Mouse (Mus musculus) hindbrain, embryonic 10.5 days (tissue): Measurements from ENCODE around the gene Ush2a. TPM values are rescaled to one million over a fixed set of nuclear protein-coding genes. Genes with fewer than 3 reads are reported as not detected.

ENCODE experiments used
- DNase-seq: peaks from one replicate; pipeline ENCODE4 v3.0.0-alpha.2; 2017; ENCODE audit warnings: low spot score
- H3K27ac ChIP-seq: fragments of 300-500 bp; sonication (generic); 2 replicates; pipeline ENCODE4 v1.5.1; 2016; ENCODE audit warnings: mild to moderate bottlenecking, moderate library complexity
- H3K27me3 ChIP-seq: fragments of 300-500 bp; sonication (generic); 2 replicates; pipeline ENCODE4 v1.6.1; 2016; ENCODE audit warnings: mild to moderate bottlenecking; ENCODE audit not compliant: poor library complexity, insufficient read depth, severe bottlenecking
- H3K36me3 ChIP-seq: fragments of 300-500 bp; sonication (generic); 2 replicates; pipeline ENCODE4 v1.6.1; 2016; ENCODE audit warnings: mild to moderate bottlenecking, moderate library complexity
- H3K4me1 ChIP-seq: fragments of 300-500 bp; sonication (generic); replicated peaks from 2 replicates; pipeline ENCODE4 v1.6.1; 2016; ENCODE audit warnings: mild to moderate bottlenecking
- H3K4me3 ChIP-seq: fragments of 300-500 bp; sonication (generic); 2 replicates; pipeline ENCODE4 v1.5.1; 2016; ENCODE audit warnings: mild to moderate bottlenecking, moderate library complexity
- H3K9me3 ChIP-seq: fragments of 300-500 bp; sonication (generic); 2 replicates; pipeline ENCODE4 v1.6.1; 2016; ENCODE audit warnings: mild to moderate bottlenecking, moderate library complexity
- WGBS: fragments of 180-500 bp; shearing (Covaris S2); methylation state at CpG from one replicate; pipeline ENCODE4 v1.1.7; 2016; 5-methylcytosine and 5-hydroxymethylcytosine counted together
- polyA plus RNA-seq: library from polyadenylated mRNA; unstranded; fragments of >200 nt; fragmentation: Nextera tagmentation; extraction: Ambion mirVana; gene quantifications from 2 replicates; pipeline ENCODE4 v1.2.1, GENCODE M21; 2016

Ush2a gene
- polyA plus RNA-seq, 1 experiment from 2014 or later: 0.17 TPM

DNA sequence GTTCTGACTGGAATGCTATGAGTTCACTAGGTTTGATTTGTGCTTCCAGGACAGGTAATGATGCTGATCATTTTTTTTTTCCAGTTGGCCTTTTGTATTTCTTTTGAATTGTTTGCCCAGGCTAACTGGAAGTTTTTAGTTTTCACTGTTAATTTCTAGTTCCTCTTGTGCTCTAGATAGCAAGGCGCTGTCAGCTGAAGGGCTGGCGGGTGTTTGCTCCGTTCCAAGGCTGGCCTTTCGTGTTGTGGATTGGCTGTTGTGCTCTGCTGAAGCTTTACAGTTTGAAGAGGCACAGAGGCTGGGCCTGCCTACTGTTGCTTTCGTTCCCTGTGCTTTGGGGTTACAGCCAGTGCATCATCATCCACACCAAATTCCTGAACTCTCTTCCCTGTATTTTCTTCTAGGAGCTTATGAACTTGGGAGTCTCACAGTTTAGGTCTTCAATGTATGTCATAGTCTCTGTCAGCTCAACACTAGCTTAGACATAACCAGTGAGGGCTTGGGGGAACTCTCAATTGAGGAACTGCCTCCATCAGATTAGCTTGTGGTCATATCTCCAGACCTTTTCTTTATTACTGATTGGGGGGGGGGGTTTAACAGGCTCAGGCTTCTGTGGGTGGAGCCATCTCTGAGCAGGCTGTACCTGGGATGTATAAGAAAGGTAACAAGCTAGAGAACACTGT, 575.9 kb downstream of the Ush2a start:
- WGBS: 94% methylated on average over 5 of the region's 5 CpGs
- no peak for DNase-seq
- no peaks in the 10 kb centered on the region for H3K36me3 ChIP-seq
- no peaks in the 10 kb centered on the region for H3K9me3 ChIP-seq
- H3K27me3 ChIP-seq: peaks cover 3% of the 10 kb centered on the region; the same call in 1 of the 2 replicates
- H3K4me1 ChIP-seq: peaks cover 20% of the 10 kb centered on the region
- H3K4me3 ChIP-seq: no peak overlapping the region
- no peak overlapping the region for H3K27ac ChIP-seq

DNA sequence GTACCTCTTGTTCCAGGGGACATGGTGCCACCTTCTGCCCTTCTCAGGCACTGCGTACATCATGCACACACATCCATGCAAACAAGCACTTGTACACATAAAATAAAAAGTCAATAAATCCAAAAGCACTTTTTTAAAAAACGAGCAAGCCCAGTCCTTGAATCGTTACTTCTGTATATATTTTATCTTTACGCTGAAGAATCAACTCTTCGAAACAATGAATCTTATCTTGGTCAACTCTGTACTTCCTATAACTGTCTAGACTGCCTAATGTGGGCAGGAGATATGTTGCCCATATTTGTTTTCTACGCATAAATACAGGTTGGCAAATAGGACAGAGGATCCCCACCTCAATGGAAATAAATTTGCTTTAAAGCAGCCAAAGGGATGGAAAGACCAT, 585.4 kb downstream of the Ush2a start:
- Histone ChIP-seq H3K27ac (no peak overlapping the region), H3K9me3 (no peaks in the 10 kb centered on the region), H3K27me3 (no peaks in the 10 kb centered on the region), H3K36me3 (no peaks in the 10 kb centered on the region), H3K4me3 (no peak overlapping the region), H3K4me1 (no peaks in the 10 kb centered on the region)
- DNase-seq: no peak
- WGBS: 93% methylated on average over 6 of the region's 6 CpGs

DNA sequence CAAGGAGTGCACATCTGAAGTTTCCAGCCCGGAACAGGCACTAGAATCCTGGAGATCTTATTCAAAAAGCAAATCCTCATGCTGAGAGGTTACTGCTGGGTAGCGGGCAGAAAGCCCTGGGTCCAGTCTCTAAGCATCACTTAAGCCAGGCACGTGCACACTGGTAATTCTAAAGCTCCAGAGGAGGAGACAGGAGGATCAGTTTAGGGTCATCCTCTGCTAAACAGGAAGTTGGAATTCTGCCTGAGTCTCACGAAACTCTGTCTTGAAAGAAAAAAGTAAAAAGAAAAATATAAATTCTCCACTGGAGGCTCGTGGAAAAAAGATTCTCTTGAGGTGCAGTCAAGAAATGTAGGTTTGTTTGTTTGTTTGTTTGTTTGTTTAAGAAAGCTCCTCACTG, 591.0 kb downstream of the Ush2a start:
- no peaks in the 10 kb centered on the region for H3K27me3 ChIP-seq
- no peak for DNase-seq
- H3K9me3 ChIP-seq: no peaks in the 10 kb centered on the region
- no peak overlapping the region for H3K4me3 ChIP-seq
- H3K4me1 ChIP-seq: no peaks in the 10 kb centered on the region
- 80% methylated on average over 5 of the region's 5 CpGs for WGBS
- no peak overlapping the region for H3K27ac ChIP-seq
- no peaks in the 10 kb centered on the region for H3K36me3 ChIP-seq

- Histone ChIP-seq H3K4me3 (no peak overlapping the region), H3K36me3 (no peaks in the 10 kb centered on the region), H3K9me3 (no peaks in the 10 kb centered on the region), H3K4me1 (no peaks in the 10 kb centered on the region), H3K27ac (no peak overlapping the region), H3K27me3 (no peaks in the 10 kb centered on the region)
- DNase-seq: no peak
These were observed 592.4 kb downstream of the Ush2a start for GRCm38 (mm10) chr1:188854240-188854639.

DNA sequence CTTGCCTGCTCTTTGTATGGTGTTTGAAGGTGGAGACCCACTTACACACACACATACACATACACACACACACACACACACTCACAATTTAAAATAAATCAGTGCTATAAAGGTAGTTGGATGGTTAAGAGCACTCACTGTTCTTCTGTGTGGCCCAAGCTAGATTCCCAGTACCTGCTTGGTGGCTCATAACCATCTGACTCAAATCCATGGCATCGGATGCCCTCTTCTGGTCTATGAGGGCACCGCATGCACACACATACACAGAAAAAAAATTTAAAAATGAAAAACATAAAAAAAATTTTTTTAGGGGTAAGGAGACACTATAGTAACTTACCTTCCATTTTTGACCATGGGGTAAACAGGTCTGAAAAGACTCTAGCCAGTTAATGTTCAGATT, 593.2 kb downstream of the Ush2a start:
- DNase-seq: no peak
- Histone ChIP-seq H3K27me3 (no peaks in the 10 kb centered on the region), H3K9me3 (no peaks in the 10 kb centered on the region), H3K4me1 (no peaks in the 10 kb centered on the region), H3K27ac (no peak overlapping the region), H3K4me3 (no peak overlapping the region), H3K36me3 (no peaks in the 10 kb centered on the region)
- WGBS: 89% methylated on average over 2 of the region's 2 CpGs

GRCm38 (mm10) chr1:188859718-188860117, 597.9 kb downstream of the Ush2a start:
- H3K4me1 ChIP-seq: no peaks in the 10 kb centered on the region
- H3K27ac ChIP-seq: no peak overlapping the region
- H3K36me3 ChIP-seq: no peaks in the 10 kb centered on the region
- H3K4me3 ChIP-seq: no peak overlapping the region
- no peaks in the 10 kb centered on the region for H3K27me3 ChIP-seq
- 91% methylated on average over 5 of the region's 5 CpGs for WGBS
- H3K9me3 ChIP-seq: no peaks in the 10 kb centered on the region
- no peak for DNase-seq

DNA sequence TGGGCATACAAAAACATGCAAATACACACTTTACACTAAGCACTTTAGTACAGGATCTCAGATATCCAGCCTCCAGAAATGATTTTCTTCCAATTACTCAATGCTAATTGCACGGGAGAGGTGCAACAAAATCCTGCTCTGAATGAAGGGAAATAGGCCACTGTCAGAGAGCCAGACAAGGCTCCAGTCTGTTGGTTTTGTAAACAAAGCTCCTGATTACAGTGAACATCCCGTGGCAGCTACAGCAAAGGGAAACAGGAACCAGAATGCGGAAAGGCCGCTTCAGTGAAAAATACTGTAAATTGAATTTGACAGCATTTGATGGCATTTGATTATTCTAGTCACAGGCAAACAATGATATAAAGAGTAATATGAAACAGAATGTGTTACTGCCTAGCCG, 604.1 kb downstream of the Ush2a start:
- no peaks in the 10 kb centered on the region for H3K9me3 ChIP-seq
- H3K36me3 ChIP-seq: no peaks in the 10 kb centered on the region
- no peaks in the 10 kb centered on the region for H3K4me1 ChIP-seq
- H3K4me3 ChIP-seq: no peak overlapping the region
- whole genome bisulfite sequencing: 74% methylated on average over 5 of the region's 5 CpGs
- H3K27me3 ChIP-seq: no peaks in the 10 kb centered on the region
- no peak overlapping the region for H3K27ac ChIP-seq
- no peak for DNase-seq

GRCm38 (mm10) chr1:188866515-188866914, 604.7 kb downstream of the Ush2a start:
- H3K27ac ChIP-seq: no peak overlapping the region
- H3K27me3 ChIP-seq: no peaks in the 10 kb centered on the region
- H3K4me1 ChIP-seq: no peaks in the 10 kb centered on the region
- no peaks in the 10 kb centered on the region for H3K36me3 ChIP-seq
- 80% methylated on average over 11 of the region's 11 CpGs for WGBS
- H3K4me3 ChIP-seq: no peak overlapping the region
- DNase-seq: no peak
- H3K9me3 ChIP-seq: no peaks in the 10 kb centered on the region

DNA sequence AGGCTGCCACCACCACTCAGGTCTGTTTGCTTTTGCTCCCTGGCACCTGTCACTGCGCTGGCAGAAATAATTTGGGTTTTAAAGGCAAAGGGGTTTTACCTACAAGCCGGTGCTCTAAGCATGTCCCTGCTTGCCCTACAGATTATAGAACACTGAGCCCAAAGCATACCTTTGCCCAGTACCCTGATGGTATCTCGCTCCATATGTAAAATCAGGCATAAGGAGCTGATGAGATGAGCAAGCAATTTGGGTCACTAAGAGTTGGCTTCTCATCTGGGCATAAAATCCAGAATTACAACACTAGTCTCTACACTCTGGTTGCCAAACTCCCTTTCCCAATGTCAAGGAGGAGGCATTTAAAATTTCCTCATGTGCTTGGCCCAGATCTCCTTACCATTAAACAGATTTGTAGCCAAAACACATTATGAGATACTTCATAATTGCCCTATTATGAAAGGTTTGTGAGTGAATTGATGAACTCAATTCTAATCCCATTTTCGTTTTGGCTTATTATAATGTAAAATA, 616.8 kb downstream of the Ush2a start:
- H3K36me3 ChIP-seq: no peaks in the 10 kb centered on the region

DNA sequence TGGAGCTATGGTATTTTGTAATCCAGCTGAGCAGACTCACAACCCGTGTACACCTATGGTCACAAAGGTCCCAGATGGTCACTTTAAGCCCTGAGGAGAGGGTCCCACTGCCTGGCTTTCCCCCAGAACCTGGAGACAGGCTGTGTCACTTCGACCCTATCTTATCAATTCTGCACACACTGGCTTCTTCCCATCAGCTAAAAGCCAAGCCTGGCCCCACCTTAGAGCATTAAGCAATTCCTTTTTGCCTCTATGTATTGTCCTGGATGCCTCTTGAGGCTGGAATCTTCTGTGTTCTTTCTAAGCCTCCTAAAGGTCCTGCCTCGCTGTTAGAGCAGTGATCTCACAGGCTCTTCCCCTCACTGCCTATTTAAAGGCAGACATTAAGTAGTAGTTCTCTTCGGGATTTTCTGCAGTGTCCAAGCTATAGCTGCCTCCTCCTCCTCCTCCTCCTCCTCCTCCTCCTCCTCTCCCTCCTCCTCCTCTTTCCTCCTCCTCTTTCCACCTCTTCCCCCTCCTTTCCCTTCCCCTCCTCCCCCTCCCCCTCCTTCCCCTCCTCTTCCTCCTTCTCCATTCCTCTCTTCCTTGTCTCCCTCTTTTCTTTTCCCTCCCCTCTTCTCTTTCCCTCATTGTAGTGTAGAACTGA, 635.2 kb downstream of the Ush2a start:
- Histone ChIP-seq H3K27ac (no peak overlapping the region; the same call in 1 of the 2 replicates), H3K4me1 (peaks cover 13% of the 10 kb centered on the region), H3K36me3 (no peaks in the 10 kb centered on the region), H3K9me3 (no peaks in the 10 kb centered on the region), H3K4me3 (no peak overlapping the region), H3K27me3 (no peaks in the 10 kb centered on the region; the same call in 1 of the 2 replicates)
- DNase-seq: no peak
- WGBS: 65% methylated on average over 4 of the region's 4 CpGs

More for the DNA sequence above, 616.8 kb downstream of the Ush2a start:
- no peaks in the 10 kb centered on the region for H3K27me3 ChIP-seq
- WGBS: 90% methylated on average over 4 of the region's 4 CpGs
- DNase-seq: no peak
- no peaks in the 10 kb centered on the region for H3K4me1 ChIP-seq
- H3K27ac ChIP-seq: no peak overlapping the region
- H3K4me3 ChIP-seq: no peak overlapping the region
- no peaks in the 10 kb centered on the region for H3K9me3 ChIP-seq

DNA sequence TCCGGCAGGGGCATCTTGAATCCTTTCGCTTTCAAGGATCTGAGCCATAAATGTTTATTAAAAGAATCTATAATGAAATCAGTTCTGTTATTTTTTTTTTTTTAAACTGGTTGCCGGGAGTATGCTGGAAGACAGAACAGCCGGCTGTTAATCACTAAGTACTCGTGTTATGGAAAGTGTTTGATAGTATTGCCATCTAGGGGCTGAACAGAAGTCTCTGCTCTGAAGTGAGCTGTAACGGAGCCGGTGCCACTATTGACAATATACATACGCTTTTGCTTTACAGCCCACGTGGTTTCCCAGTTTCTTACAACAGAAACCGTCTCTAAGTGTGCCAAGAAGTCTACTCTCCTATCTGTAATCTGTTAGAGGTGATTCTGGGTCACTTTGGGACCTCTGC, 642.3 kb downstream of the Ush2a start:
- Histone ChIP-seq H3K4me3 (no peak overlapping the region), H3K4me1 (0 out of 2 replicates have a peak, but pooled peaks cover 3% of the 10 kb centered on the region), H3K36me3 (no peaks in the 10 kb centered on the region), H3K9me3 (no peaks in the 10 kb centered on the region), H3K27me3 (no peaks in the 10 kb centered on the region), H3K27ac (no peak overlapping the region)
- 71% methylated on average over 10 of the region's 10 CpGs for WGBS
- DNase-seq: no peak

- WGBS: 90% methylated on average over 7 of the region's 7 CpGs
- no peak overlapping the region for H3K27ac ChIP-seq
- no peak for DNase-seq
- H3K4me3 ChIP-seq: no peak overlapping the region
- H3K4me1 ChIP-seq: 0 out of 2 replicates have a peak, but pooled peaks cover 3% of the 10 kb centered on the region
- H3K36me3 ChIP-seq: no peaks in the 10 kb centered on the region
- no peaks in the 10 kb centered on the region for H3K27me3 ChIP-seq
- H3K9me3 ChIP-seq: no peaks in the 10 kb centered on the region
These were observed 644.4 kb downstream of the Ush2a start for GRCm38 (mm10) chr1:188906175-188906574.

GRCm38 (mm10) chr1:188910656-188911055, 648.8 kb downstream of the Ush2a start:
- 90% methylated on average over 11 of the region's 11 CpGs for WGBS
- H3K4me3 ChIP-seq: no peak overlapping the region

More at GRCm38 (mm10) chr1:188910656-188911055, 648.8 kb downstream of the Ush2a start:
- Histone ChIP-seq H3K4me1 (no peaks in the 10 kb centered on the region), H3K9me3 (no peaks in the 10 kb centered on the region), H3K27me3 (no peaks in the 10 kb centered on the region), H3K27ac (no peak overlapping the region), H3K36me3 (no peaks in the 10 kb centered on the region)
- no peak for DNase-seq
